Mouse (Mus musculus) C2C12 (cell line): ENCODE results near the gene Prss57.
"Not testable (repeated sequence)": the region's sequence is repeated elsewhere in the genome, so short reads cannot be mapped to it uniquely, and the experiment has no call there.

Source experiments
- CEBPB ChIP-seq: IDR thresholded peaks from one replicate; pipeline ENCODE4 v1.6.1; 2011; ENCODE audit warnings: low read depth, mild to moderate bottlenecking, control low read depth, moderate library complexity
- CTCF ChIP-seq: IDR thresholded peaks from one replicate; pipeline ENCODE4 v1.5.1; 2011; ENCODE audit not compliant: control insufficient read depth, insufficient read depth, insufficient read length
- FOSL1 ChIP-seq: IDR thresholded peaks from one replicate; pipeline ENCODE4 v1.8.0; 2011; ENCODE audit warnings: mild to moderate bottlenecking, low read length; ENCODE audit not compliant: poor library complexity, insufficient read depth, severe bottlenecking
- MAX ChIP-seq: IDR thresholded peaks from one replicate; pipeline ENCODE4 v1.6.1; 2011; ENCODE audit warnings: mild to moderate bottlenecking, control low read depth
- MYOD1 ChIP-seq: IDR thresholded peaks from one replicate; pipeline ENCODE4 v1.6.1; 2011; ENCODE audit warnings: low read depth; ENCODE audit not compliant: control insufficient read depth, insufficient read length
- MYOG ChIP-seq: IDR thresholded peaks from one replicate; pipeline ENCODE4 v1.6.1; 2011; ENCODE audit not compliant: control insufficient read depth, insufficient read length; ENCODE audit errors: extremely low read depth
- USF1 ChIP-seq: IDR thresholded peaks from one replicate; pipeline ENCODE4 v1.6.1; 2011; ENCODE audit warnings: low read depth, mild to moderate bottlenecking, control low read depth, moderate library complexity

- TF ChIP-seq CTCF, MAX, FOSL1, MYOD1, USF1, MYOG, CEBPB: not testable (repeated sequence)
Measured at GRCm38 (mm10) chr10:79759675-79760074, 31.1 kb downstream of the Prss57 start.
